Mouse (Mus musculus) liver, embryonic 15.5 days (tissue): ENCODE data around the gene Olfr624. TPM values are rescaled to one million over a fixed set of nuclear protein-coding genes. Genes with fewer than 3 reads are reported as not detected.

Experiments used
- polyA plus RNA-seq: library from polyadenylated mRNA; unstranded; fragments of >200 nt; fragmentation: Nextera tagmentation; extraction: Ambion mirVana; gene quantifications from 2 replicates; pipeline ENCODE4 v1.2.1, GENCODE M21; 2015

Gene Olfr624
- polyA plus RNA-seq, 1 experiment from 2014 or later = 0.02 TPM

Other genes starting within 250 kb of the Olfr624 start
- not detected in 2 replicates for gene Olfr605, start 225.8 kb downstream of the Olfr624 start, polyA plus RNA-seq
- not detected in 2 replicates for gene Olfr606, start 222.1 kb downstream of the Olfr624 start, polyA plus RNA-seq
- gene Olfr607, start 207.0 kb downstream of the Olfr624 start, polyA plus RNA-seq = not detected in 2 replicates
- gene Olfr608, start 201.3 kb downstream of the Olfr624 start, polyA plus RNA-seq = not detected in 2 replicates
- gene Olfr609, start 173.1 kb downstream of the Olfr624 start, polyA plus RNA-seq = not detected in 2 replicates
- not detected in 2 replicates for gene Olfr610, start 159.1 kb downstream of the Olfr624 start, polyA plus RNA-seq
- gene Olfr611, start 150.3 kb downstream of the Olfr624 start, polyA plus RNA-seq = not detected in 2 replicates
- gene Olfr612, start 128.5 kb downstream of the Olfr624 start, polyA plus RNA-seq = not detected in 2 replicates
- not detected in 2 replicates for gene Olfr613, start 123.1 kb downstream of the Olfr624 start, polyA plus RNA-seq
- gene Olfr615, start 115.1 kb downstream of the Olfr624 start, polyA plus RNA-seq = not detected in 2 replicates
- not detected in 2 replicates for gene Olfr616, start 102.0 kb downstream of the Olfr624 start, polyA plus RNA-seq
- gene Olfr617, start 98.1 kb downstream of the Olfr624 start, polyA plus RNA-seq = not detected in 2 replicates
- gene Olfr618, start 81.1 kb downstream of the Olfr624 start, polyA plus RNA-seq = not detected in 2 replicates
- gene Olfr619, start 70.6 kb downstream of the Olfr624 start, polyA plus RNA-seq = not detected in 2 replicates
- gene Olfr620, start 58.7 kb downstream of the Olfr624 start, polyA plus RNA-seq = not detected in 2 replicates
- gene Olfr622, start 28.5 kb downstream of the Olfr624 start, polyA plus RNA-seq = not detected in 2 replicates
- not detected in 2 replicates for gene Olfr623, start 7.5 kb downstream of the Olfr624 start, polyA plus RNA-seq
- gene Olfr625-ps1, start 11.5 kb upstream of the Olfr624 start, polyA plus RNA-seq = not detected in 2 replicates
- gene Olfr243, start 43.5 kb upstream of the Olfr624 start, polyA plus RNA-seq = not detected in 2 replicates
- not detected in 2 replicates for gene Olfr628, start 59.2 kb upstream of the Olfr624 start, polyA plus RNA-seq
- gene Olfr629, start 73.8 kb upstream of the Olfr624 start, polyA plus RNA-seq = 0.08 TPM in 1 of 2 replicates, not detected in the other
- gene Olfr630, start 86.1 kb upstream of the Olfr624 start, polyA plus RNA-seq = not detected in 2 replicates
- gene Olfr69, start 100.4 kb upstream of the Olfr624 start, polyA plus RNA-seq = not detected in 2 replicates
- gene Olfr68, start 108.5 kb upstream of the Olfr624 start, polyA plus RNA-seq = not detected in 2 replicates
- not detected in 2 replicates for gene Olfr67, start 120.6 kb upstream of the Olfr624 start, polyA plus RNA-seq
- gene Hbb-bt, start 142.8 kb upstream of the Olfr624 start, polyA plus RNA-seq = 48,050 and 52,773 TPM in 2 replicates
- gene Hbb-bs, start 156.9 kb upstream of the Olfr624 start, polyA plus RNA-seq = 116,188 and 122,775 TPM in 2 replicates
- gene Hbb-bh2, start 169.3 kb upstream of the Olfr624 start, polyA plus RNA-seq = not detected in 2 replicates
- 44.8 and 64.6 TPM in 2 replicates for gene Hbb-bh1, start 172.0 kb upstream of the Olfr624 start, polyA plus RNA-seq
- 304 and 542 TPM in 2 replicates for gene Hbb-y, start 182.0 kb upstream of the Olfr624 start, polyA plus RNA-seq
- gene Olfr66, start 215.1 kb upstream of the Olfr624 start, polyA plus RNA-seq = 0.13 TPM in 1 of 2 replicates, not detected in the other
- not detected in 2 replicates for gene Olfr64, start 223.3 kb upstream of the Olfr624 start, polyA plus RNA-seq
- not detected in 2 replicates for gene Olfr65, start 232.3 kb upstream of the Olfr624 start, polyA plus RNA-seq